Mouse (Mus musculus) frontal cortex, postnatal 10 days (tissue): Measurements from ENCODE around the gene Cacna1d.

Source experiments
- DNase-seq, 2 experiments: peaks; one replicate each; pipeline ENCODE4 v3.0.0; 2022; ENCODE audit warnings: low spot score in 2 of 2, mixed read lengths in 1 of 2

The Cacna1d gene

DNA sequence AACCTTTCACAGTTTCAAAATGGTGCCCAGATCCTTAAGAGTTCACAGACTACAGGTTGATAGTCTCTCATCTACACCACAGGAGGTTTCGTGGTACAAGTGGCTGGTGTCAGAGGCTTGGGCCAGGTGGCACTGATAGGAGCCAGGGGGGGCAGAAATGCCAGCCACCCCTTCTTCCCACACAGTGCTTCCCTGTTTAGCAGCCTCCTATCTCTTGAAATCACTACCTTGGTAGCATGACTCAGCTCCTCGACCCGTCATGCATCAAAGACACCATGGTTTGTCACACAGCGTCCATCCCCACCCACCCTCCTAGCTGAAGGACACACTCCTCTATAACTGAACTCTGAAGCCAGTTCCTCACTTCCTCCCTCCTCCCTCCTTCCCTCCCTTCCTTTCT is 398.8 kb downstream of the Cacna1d start:
- DNase-seq, result no peak

GRCm38 (mm10) chr14:30092021-30092420 is 399.2 kb downstream of the Cacna1d start:
- DNase-seq, result no peak

DNA sequence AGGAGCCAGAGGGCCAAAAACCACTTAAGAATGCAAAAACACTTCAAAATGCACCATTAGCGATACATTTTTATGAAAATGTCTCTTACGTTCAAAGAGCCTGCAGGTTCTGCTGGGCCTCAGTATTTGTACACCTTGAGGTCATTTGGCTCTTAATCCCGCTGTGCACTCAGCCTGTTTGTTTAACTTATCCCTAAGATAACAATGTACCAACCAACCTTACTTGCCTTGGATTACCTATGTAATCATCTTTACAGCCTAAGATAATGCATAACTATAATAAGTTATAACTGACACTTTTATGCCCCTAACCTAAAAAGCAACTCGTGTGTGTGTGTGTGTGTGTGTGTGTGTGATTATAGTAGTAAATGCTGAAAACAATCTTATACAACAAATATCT is 411.5 kb downstream of the Cacna1d start:
- DNase-seq, result no peak

DNA sequence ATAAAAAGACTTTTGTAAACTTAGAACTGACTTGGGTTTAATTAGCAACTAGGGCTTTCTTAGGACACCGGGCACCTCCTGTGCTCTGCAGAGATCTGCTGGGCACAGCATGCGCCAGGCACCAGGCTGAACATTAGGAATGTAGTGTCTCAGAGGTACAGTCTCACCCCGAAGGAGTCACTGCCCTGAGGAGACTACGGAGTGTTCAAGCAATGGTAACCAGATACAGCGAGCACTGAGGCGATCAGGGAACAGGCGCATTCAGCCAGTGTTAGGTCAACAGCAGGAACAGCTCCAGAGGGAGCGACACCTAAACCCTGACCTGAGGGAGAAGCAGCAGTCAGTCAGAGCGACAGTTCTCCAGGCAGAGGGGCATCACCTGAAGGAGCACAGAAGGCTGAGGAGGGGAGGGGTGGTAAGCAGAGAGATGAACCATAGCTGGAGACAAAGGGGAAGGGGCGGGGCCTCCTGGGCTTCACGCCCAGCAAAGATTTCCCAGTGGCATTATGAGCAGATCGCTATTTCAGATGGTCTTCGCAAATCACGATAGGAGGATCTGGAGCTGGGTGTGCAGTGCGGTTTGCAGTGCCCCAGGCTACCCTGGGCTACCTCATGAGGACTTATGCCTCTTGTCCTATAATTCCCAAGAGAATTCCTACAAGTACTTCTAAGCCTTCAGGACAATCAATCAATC is 413.0 kb downstream of the Cacna1d start:
- no peak for DNase-seq

DNA sequence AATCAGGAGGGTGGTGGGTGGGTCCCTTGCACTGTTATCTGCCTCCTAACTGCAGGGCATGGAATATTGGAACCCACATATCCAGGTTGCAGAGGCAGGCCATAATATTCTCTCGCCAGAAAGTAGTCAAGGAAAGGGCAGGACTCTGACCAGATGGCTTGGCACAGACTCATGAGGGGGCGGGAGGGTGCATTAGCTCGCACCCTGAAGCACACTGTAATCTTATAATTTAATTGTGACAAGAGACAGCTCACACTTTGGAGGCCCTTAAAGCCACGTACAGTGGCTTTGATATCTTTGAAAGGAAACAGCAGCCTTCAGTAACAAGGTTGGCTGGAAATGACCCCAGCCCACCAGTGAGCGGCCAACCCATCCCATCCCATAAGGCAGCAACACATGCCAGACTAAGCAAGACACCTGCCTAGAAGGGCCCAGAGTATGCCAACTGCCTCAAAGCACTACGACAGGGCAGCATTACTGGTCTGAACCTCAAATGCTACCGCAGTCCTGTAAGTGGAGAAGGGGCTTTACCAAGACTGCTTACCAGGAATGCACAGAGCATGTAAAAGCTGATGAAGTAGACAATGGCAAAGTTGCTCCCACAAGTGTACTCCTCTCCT is 415.9 kb downstream of the Cacna1d start:
- no peak for DNase-seq

- no peak for DNase-seq
Observed at GRCm38 (mm10) chr14:30068566-30068965, 422.7 kb downstream of the Cacna1d start.

DNA sequence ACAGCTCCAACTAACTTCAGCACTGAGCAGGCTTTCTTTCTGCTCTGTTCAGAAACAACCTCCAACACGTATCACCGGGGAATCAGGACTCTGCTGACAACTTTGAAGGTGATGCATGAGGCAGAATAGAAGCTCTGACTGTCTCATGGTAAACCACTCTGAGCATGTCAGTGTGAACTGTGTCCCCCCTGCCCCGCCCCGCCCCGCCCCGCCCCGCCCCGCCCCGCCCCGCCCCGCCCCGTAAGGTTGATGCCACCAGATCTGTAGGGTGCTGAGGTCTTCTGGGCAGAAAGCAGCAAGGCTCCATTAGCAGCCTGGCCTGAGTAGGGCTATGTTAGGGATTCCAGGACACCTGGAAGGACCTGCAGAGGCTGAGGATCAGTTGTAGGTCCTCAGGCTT is 424.5 kb downstream of the Cacna1d start:
- no peak for DNase-seq

- DNase-seq, result no peak
Observed at GRCm38 (mm10) chr14:30064864-30065263, 426.4 kb downstream of the Cacna1d start.

DNA sequence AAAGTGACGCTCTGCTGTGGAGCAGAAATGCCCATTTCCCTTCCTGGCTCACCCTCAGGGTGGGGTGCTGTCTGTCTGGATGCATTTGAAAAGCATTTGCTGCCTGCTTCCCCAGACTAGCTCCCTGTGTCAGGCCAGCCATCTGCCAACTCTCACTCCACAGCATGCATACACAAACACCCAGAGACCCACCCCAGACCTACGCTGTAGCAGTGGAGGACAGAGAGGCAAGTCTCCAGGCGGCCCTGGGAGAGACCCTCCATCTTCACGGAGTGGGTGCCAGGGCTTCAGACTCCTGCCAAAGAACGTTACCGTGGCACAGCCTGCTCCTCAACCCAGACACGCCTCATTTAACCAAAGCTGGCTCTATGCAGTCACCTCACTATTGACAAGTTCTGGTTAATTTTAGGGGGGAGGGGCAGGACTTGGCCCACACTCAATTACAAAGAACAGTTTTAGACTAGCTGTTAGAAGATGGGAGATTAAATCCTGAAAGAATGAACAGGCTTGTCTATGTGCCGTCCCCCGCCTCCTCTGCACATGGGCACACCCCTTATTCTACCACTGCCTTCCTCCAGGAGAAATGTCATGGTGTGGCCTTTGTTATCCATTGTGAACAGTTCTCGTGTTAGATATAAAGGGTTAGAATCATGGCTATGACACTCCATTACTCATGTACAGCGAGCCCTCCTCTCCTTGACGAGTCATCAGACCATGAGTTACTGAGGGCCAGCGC is 435.1 kb downstream of the Cacna1d start:
- DNase-seq, result peak; percentile 48 to 58

DNA sequence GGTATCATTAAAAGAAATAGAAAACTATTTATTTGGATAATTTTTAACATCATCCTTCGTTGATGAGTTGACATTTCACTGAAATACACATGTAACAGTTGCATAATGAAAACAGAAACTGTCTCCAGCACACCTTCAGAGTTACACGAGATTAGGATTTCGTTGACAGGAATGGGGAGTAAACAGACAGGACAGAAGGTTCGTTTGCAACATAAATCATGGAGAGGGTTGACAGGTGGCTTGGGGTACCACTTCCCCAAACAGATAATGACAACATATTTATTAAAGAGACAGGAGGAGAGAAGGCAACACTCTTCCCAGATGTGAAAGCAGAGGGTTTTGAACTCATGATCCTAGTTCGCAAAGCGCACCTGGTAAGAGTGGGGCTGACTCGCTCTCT is 436.3 kb downstream of the Cacna1d start:
- no peak for DNase-seq

GRCm38 (mm10) chr14:30050280-30050679 is 441.0 kb downstream of the Cacna1d start:
- no peak for DNase-seq

DNA sequence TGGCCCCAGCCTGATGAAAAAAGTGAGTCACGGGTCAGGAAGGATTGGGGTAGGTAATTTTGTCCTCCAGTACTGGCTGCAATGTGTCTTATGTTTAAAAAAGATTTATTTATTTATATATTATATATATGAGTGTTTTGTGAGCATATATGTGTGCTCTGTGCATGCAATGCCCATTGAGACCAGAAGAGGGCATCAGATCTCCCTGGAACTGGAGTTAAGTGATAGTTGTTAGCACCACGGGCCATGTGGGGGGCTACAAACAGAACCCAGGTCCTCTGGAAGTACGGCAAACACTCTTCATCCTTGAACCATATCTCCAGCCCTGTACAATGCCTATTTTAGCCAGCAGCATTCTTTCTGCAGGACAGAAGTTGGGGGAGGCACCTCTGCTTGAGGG is 443.2 kb downstream of the Cacna1d start:
- DNase-seq, result no peak

DNA sequence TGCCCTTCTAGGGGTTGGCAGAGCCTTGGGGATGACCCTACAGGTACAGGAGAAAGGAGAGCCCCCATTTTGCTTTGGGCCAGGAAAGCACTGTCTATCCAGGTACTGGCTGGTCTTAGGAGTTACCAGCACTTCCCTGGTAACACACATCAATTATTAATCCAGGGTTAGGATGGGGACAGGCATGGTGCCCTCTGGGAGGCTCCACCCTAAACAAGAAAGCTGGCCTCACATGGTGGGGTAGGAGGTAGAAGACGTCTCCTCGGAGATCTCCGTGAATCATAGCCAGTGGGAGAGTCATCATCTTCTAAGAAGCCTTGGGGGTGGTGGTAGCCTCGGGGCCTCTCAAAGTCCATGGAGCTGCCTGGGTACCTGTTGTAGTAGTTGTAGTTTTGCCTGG is 444.3 kb downstream of the Cacna1d start:
- no peak for DNase-seq

DNA sequence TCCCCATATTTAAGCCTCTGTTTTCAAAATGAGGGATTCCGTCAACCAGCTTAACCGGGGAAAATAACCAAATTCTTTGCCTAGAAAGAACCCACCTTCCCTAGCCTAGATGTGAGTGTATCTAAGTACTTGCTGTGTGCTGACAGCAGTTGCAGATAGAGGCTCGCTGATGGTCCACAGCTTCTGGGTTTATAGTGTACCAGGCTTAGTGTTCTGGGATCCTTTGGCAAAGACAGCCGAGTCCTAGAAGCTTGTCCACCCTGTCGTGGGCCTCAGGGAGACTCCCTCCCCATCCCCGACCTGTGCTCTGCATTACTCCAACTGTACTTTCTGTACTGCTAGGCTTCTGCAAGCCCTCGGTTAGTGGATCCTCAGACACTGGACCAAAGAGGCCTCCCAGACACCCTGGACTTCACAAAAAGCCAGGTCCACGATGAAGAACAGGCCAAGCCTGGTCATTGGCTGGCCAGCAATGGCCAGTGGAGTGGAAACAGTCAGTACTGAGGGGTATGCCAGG is 445.5 kb downstream of the Cacna1d start:
- no peak for DNase-seq

DNA sequence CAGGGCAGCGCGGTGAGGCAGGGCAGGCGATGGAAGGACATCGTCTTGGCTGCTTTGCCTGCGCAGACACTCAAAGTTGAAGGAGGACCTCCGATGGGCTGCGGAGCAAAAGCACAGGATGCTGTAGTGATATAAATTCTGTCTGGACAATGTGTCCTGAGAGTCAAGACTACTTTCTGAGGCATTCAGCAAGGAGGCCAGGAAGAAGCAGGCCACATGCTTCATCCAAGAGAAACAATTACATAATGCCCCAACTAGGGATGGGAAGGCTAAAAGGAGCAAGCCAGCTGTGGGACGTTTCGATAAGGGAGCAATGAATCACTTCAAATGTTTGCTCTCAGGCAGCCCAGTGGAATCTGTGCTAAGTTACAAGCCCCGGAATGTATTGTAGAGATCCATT is 446.0 kb downstream of the Cacna1d start:
- no peak for DNase-seq

DNA sequence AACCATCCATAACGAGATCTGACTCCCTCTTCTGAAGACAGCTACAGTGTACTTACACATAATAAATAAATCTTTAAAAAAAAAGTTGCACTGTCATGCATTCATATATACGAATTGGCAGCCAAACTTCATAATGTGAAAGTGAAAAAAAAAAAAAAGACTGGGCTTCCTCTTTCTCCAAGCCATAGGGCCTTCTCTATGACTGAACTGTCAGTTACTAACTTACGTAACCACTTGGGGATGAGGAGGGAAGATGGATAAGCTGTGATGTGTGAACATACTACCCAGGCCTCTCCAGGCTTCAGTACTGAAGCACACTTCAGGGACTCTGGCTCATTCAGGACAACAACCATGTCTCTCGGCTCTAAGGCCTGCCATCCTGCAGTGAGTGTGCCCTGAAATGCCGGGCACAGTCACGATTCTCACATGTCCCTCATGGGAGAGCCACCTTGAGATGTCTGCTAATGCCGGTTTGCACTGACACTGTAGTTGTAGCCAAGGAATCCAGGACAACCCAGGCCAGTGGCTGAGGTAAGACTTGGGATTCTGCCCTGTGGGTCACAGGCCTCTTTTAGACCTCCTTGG is 447.8 kb downstream of the Cacna1d start:
- no peak for DNase-seq

GRCm38 (mm10) chr14:30041836-30042235 is 449.4 kb downstream of the Cacna1d start:
- DNase-seq, result no peak

DNA sequence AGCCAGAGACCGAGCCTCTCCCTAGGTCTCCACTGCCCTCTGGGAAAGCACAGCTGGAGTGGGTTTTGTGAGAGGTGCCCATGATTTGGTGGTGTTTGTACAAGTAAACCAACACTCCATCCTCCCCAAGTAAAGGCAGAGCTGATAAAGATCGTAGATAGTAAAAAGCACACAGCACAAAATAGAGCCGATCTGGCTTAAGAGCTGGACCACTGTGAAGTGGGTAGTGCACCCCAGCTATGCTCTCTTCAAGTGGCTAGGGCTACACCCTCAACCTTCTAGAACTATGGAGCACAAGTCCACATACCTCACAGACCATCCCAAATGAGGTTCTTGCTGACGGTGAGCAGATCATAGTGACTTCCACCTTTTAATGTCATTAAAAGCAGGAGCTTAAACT is 451.8 kb downstream of the Cacna1d start:
- DNase-seq, result no peak

GRCm38 (mm10) chr14:30038431-30038830 is 452.8 kb downstream of the Cacna1d start:
- no peak for DNase-seq

- no peak for DNase-seq
Observed at GRCm38 (mm10) chr14:30033405-30033804, 457.9 kb downstream of the Cacna1d start.

DNA sequence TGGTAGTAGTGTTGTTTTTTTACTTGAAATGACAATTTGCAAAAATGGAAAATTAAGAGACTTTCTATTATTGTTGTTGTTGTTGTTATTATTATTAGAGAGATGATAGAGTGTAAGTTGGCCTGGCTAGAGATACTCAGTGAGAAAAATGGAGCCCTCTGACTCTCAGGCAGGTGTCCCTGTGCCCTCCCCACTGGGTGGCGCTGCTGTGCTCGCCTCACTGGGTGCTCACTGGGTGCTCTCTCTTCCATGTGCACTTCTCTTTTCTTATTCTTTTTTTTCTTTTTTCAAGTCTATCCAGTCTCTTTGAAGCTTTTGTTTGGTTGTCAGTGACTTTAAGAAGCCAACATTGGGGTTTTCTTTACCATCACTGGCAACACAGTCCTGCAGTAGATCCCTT is 463.9 kb downstream of the Cacna1d start:
- DNase-seq, result no peak

DNA sequence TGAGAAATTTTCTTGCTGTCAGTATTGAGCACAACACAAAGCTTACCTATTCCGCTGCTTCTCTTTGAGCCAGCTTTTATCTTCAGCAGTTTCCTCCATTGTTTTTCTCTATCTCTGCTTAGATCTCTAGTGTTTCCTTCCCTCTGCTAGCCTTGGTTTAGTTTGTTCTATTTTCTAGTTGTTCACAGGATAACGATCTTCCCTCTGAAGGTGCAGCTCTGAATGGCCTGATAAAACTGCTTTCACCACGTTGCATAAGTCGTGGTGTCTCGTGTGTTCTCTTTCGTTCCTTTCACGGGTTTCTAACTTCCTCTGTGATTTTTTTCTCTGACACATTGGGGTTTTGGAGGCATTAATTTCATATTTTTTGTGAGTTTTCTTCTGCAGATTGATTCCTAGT is 466.9 kb downstream of the Cacna1d start:
- DNase-seq, result no peak
